7 mouse cellular contexts compared by ENCODE assay signal in genomic region chr4:152177174-152177536, GRCm38 (mm10). TPM values are rescaled to one million over a fixed set of nuclear protein-coding genes. Genes with fewer than 3 reads are reported as not detected.
A peak's percentile ranks its signal among the peaks of the same experiment; 100 is the strongest.
DNase-seq lines count a peak whose midpoint lies in the region; ATAC-seq and TF ChIP-seq lines count a peak whose summit lies in the region.

No protein-coding gene starts in this region.

- no peak for TF ChIP-seq POLR2A in small intestine, adult 2 months (IDR thresholded peaks at IDR 0.05; ENCODE audit: low read depth, low read length)

- H3K27me3 ChIP-seq in lung, postnatal 0 days (replicated peaks; ENCODE audit: insufficient read depth, low read length): no peaks in the 10 kb centered on the region
- H3K27me3 ChIP-seq in forebrain, embryonic 11.5 days (ENCODE audit: control insufficient read depth, insufficient read depth, low read length): peaks cover 4% of the 10 kb centered on the region; the same call in 1 of the 2 replicates
- H3K27me3 ChIP-seq in limb, embryonic 12.5 days: peaks cover 48% of the 10 kb centered on the region
- no peaks in the 10 kb centered on the region for H3K27me3 ChIP-seq in small intestine, adult 2 months (ENCODE audit: control insufficient read depth, insufficient read depth, low read length)

- H3K4me1 ChIP-seq in lung, postnatal 0 days (ENCODE audit: insufficient read depth, low read depth, low read length): peaks cover 6% of the 10 kb centered on the region; the same call in 1 of the 2 replicates
- peaks cover 6% of the 10 kb centered on the region for H3K4me1 ChIP-seq in forebrain, embryonic 11.5 days (replicated peaks; ENCODE audit: control insufficient read depth, insufficient read depth, low read length)
- H3K4me1 ChIP-seq in limb, embryonic 12.5 days (replicated peaks): peaks cover 17% of the 10 kb centered on the region
- peaks cover 7% of the 10 kb centered on the region; the same call in 1 of the 2 replicates for H3K4me1 ChIP-seq in small intestine, adult 2 months (ENCODE audit: control insufficient read depth, insufficient read depth, insufficient read length, low read length)

- no peaks in the 10 kb centered on the region for H3K9me3 ChIP-seq in lung, postnatal 0 days (ENCODE audit: low read length)
- H3K9me3 ChIP-seq in forebrain, embryonic 11.5 days (ENCODE audit: control insufficient read depth, low read length): no peaks in the 10 kb centered on the region
- H3K9me3 ChIP-seq in limb, embryonic 12.5 days: no peaks in the 10 kb centered on the region

- peak overlapping the region; percentile 68 for H3K4me3 ChIP-seq in lung, postnatal 0 days (ENCODE audit: low read depth, low read length)
- H3K4me3 ChIP-seq in forebrain, embryonic 11.5 days (ENCODE audit: low read depth, low read length): peak overlapping the region; percentile 60
- H3K4me3 ChIP-seq in limb, embryonic 12.5 days (replicated peaks): peak overlapping the region; percentile 64
- H3K4me3 ChIP-seq in small intestine, adult 2 months (ENCODE audit: low read depth, low read length): peak overlapping the region; percentile 85

- H3K9ac ChIP-seq in lung, postnatal 0 days (replicated peaks; ENCODE audit: low read depth): peak overlapping the region; percentile 59
- peak overlapping the region; percentile 79 for H3K9ac ChIP-seq in forebrain, embryonic 11.5 days (ENCODE audit: low read length)
- H3K9ac ChIP-seq in limb, embryonic 12.5 days (replicated peaks): peak overlapping the region; percentile 86

- no peak for DNase-seq in lung, postnatal 0 days (ENCODE audit: low spot score)
- DNase-seq in lung, postnatal 10 days: no peak
- no peak for DNase-seq in forebrain, embryonic 11.5 days (ENCODE audit: low spot score)
- DNase-seq in B cell, adult 2 months: no peak
- no peak for DNase-seq in right cerebral cortex, postnatal 36 days (ENCODE audit: low spot score in 2 of 2)

- ATAC-seq in lung, postnatal 0 days: no peak
- ATAC-seq in forebrain, embryonic 11.5 days (replicated peaks; ENCODE audit: low FRiP score): no peak
- no peak for ATAC-seq in limb, embryonic 12.5 days (ENCODE audit: insufficient number of reproducible peaks, insufficient read depth, low FRiP score, low TSS enrichment, low read depth)

- no peak for TF ChIP-seq EP300 in lung, postnatal 0 days (IDR thresholded peaks at IDR 0.05)

- H3K4me2 ChIP-seq in lung, postnatal 0 days (replicated peaks; ENCODE audit: low read depth, low read length): peak overlapping the region; percentile 91
- peak overlapping the region; percentile 96 for H3K4me2 ChIP-seq in forebrain, embryonic 11.5 days (ENCODE audit: low read depth, low read length, severe bottlenecking)
- peak overlapping the region; percentile 97 for H3K4me2 ChIP-seq in limb, embryonic 12.5 days

- H3K36me3 ChIP-seq in lung, postnatal 0 days (ENCODE audit: insufficient read depth, low read length): no peaks in the 10 kb centered on the region
- H3K36me3 ChIP-seq in forebrain, embryonic 11.5 days (ENCODE audit: control insufficient read depth, insufficient read depth, low read length): no peaks in the 10 kb centered on the region
- no peaks in the 10 kb centered on the region for H3K36me3 ChIP-seq in limb, embryonic 12.5 days
- no peaks in the 10 kb centered on the region for H3K36me3 ChIP-seq in small intestine, adult 2 months (ENCODE audit: control insufficient read depth, insufficient read depth, low read length)

- 57% methylated on average over 6 of the region's 6 CpGs for WGBS in lung, postnatal 0 days
- 71% methylated on average over 6 of the region's 6 CpGs for WGBS in forebrain, embryonic 11.5 days
- 69% methylated on average over 6 of the region's 6 CpGs for WGBS in limb, embryonic 12.5 days
- WGBS in small intestine, adult 2 months: 31% methylated on average over 6 of the region's 6 CpGs

- H3K27ac ChIP-seq in lung, postnatal 0 days (ENCODE audit: low read length): peak overlapping the region; percentile 87
- no peak overlapping the region for H3K27ac ChIP-seq in forebrain, embryonic 11.5 days (ENCODE audit: low read depth, low read length)
- no peak overlapping the region for H3K27ac ChIP-seq in limb, embryonic 12.5 days
- H3K27ac ChIP-seq in small intestine, adult 2 months (ENCODE audit: insufficient read depth, low read depth, low read length): peak overlapping the region; percentile 59

- TF ChIP-seq CTCF in lung, postnatal 0 days (IDR thresholded peaks at IDR 0.05): no peak
- no peak for TF ChIP-seq CTCF in small intestine, adult 2 months (IDR thresholded peaks at IDR 0.05; ENCODE audit: extremely low read depth, insufficient read length, insufficient replicate concordance, low read depth, low read length)

RNA-seq across cellular contexts. Expression of gene Acot7, which starts 0.8 kb away (rescaled TPM):
- polyA plus RNA-seq in lung, postnatal 0 days (2015; fragmentation: Nextera tagmentation; extraction: Ambion mirVana): 59.2 and 63.4 TPM in 2 replicates
- polyA plus RNA-seq in forebrain, embryonic 11.5 days (2014; fragmentation: Nextera tagmentation; extraction: Ambion mirVana): 75.1 and 77.8 TPM in 2 replicates
- polyA plus RNA-seq in limb, embryonic 12.5 days (2016; fragmentation: Nextera tagmentation; extraction: Ambion mirVana): 37.6 and 40.2 TPM in 2 replicates
- 30.0 and 33.4 TPM in 2 replicates for polyA plus RNA-seq in small intestine, adult 2 months (2012; rRNA removed)

RNA-seq across cellular contexts. Expression of gene Hes2, which starts 18.5 kb away (rescaled TPM):
- 0.26 and 0.33 TPM in 2 replicates for polyA plus RNA-seq in lung, postnatal 0 days (2015; fragmentation: Nextera tagmentation; extraction: Ambion mirVana)
- polyA plus RNA-seq in forebrain, embryonic 11.5 days (2014; fragmentation: Nextera tagmentation; extraction: Ambion mirVana): not detected in 2 replicates
- not detected in 2 replicates for polyA plus RNA-seq in limb, embryonic 12.5 days (2016; fragmentation: Nextera tagmentation; extraction: Ambion mirVana)
- polyA plus RNA-seq in small intestine, adult 2 months (2012; rRNA removed): 8.3 and 51.7 TPM in 2 replicates

RNA-seq across cellular contexts. Expression of gene Espn, which starts 25.0 kb away (rescaled TPM):
- polyA plus RNA-seq in lung, postnatal 0 days (2015; fragmentation: Nextera tagmentation; extraction: Ambion mirVana): 2.0 and 3.1 TPM in 2 replicates
- polyA plus RNA-seq in forebrain, embryonic 11.5 days (2014; fragmentation: Nextera tagmentation; extraction: Ambion mirVana): 0.90 and 1.2 TPM in 2 replicates
- polyA plus RNA-seq in limb, embryonic 12.5 days (2016; fragmentation: Nextera tagmentation; extraction: Ambion mirVana): 1.9 and 2.3 TPM in 2 replicates
- polyA plus RNA-seq in small intestine, adult 2 months (2012; rRNA removed): 124 and 572 TPM in 2 replicates

Comparison
In these comparisons a context has a peak if more than half of its experiments do, and no peak if none do; other contexts are left out.
1. H3K27ac ChIP-seq: peak in lung, postnatal 0 days (single experiment) and small intestine, adult 2 months (single experiment); none in forebrain, embryonic 11.5 days (single experiment) and limb, embryonic 12.5 days (single experiment).
2. RNA of gene Espn, which starts 25.0 kb away (polyA plus RNA-seq): 124 to 572 TPM in small intestine, adult 2 months; 2.0 to 3.1 TPM in lung, postnatal 0 days, 1.9 to 2.3 TPM in limb, embryonic 12.5 days and 0.90 to 1.2 TPM in forebrain, embryonic 11.5 days; every median in the first group is over 10 times any median in the second.
3. Peak in every context shown above with its lines, with median percentiles within 50 percentile points of each other: H3K4me2 ChIP-seq, H3K4me3 ChIP-seq and H3K9ac ChIP-seq.